Comparison of ENCODE assay signal across 13 mouse cellular contexts in genomic region chr8:11298531-11299316, GRCm38 (mm10). TPM values are rescaled to one million over a fixed set of nuclear protein-coding genes. Genes with fewer than 3 reads are reported as not detected.
A peak's percentile ranks its signal among the peaks of the same experiment; 100 is the strongest.
DNase-seq lines count a peak whose midpoint lies in the region; ATAC-seq lines count a peak whose summit lies in the region.
"Had no signal": no experiment of that assay in that cellular context is flagged by ENCODE, and none has a peak within 500 bp of the region (broad histone marks: within the 10 kb centered on the region; RNA-seq: fewer than 3 reads in every experiment).

No protein-coding gene starts in this region.

- peaks cover 4% of the 10 kb centered on the region; the same call in 1 of the 2 replicates for H3K4me1 ChIP-seq in hindbrain, embryonic 12.5 days
- peaks cover 7% of the 10 kb centered on the region; the same call in 1 of the 2 replicates for H3K4me1 ChIP-seq in hindbrain, embryonic 13.5 days (replicated peaks)
- H3K4me1 ChIP-seq in limb, embryonic 10.5 days: peaks cover 59% of the 10 kb centered on the region

- H3K4me2 ChIP-seq in hindbrain, embryonic 12.5 days (replicated peaks): no peak overlapping the region
- H3K4me2 ChIP-seq in hindbrain, embryonic 13.5 days: no peak overlapping the region
- H3K4me2 ChIP-seq: liver, embryonic 13.5 days had no signal

- no peaks in the 10 kb centered on the region for H3K9me3 ChIP-seq in hindbrain, embryonic 12.5 days (replicated peaks)
- no peaks in the 10 kb centered on the region for H3K9me3 ChIP-seq in hindbrain, embryonic 13.5 days
- H3K9me3 ChIP-seq in limb, embryonic 10.5 days (replicated peaks): no peaks in the 10 kb centered on the region
- H3K9me3 ChIP-seq: liver, embryonic 13.5 days had no signal

- H3K36me3 ChIP-seq in hindbrain, embryonic 12.5 days: no peaks in the 10 kb centered on the region
- H3K36me3 ChIP-seq in hindbrain, embryonic 13.5 days: no peaks in the 10 kb centered on the region
- H3K36me3 ChIP-seq in limb, embryonic 10.5 days: peaks cover 6% of the 10 kb centered on the region; the same call in 1 of the 2 replicates
- H3K36me3 ChIP-seq: liver, embryonic 13.5 days had no signal

- no peak for ATAC-seq in hindbrain, embryonic 12.5 days (ENCODE audit: low FRiP score)
- ATAC-seq in hindbrain, embryonic 13.5 days (ENCODE audit: low FRiP score): no peak

- peak; percentile 34 for DNase-seq in ES-CJ7 (ENCODE audit: low read depth, low spot score)
- peak; percentile 38 for DNase-seq in embryo, embryonic 9.5 days (ENCODE audit: extremely low spot score)
- peak; percentile 54 for DNase-seq in limb, embryonic 10.5 days (ENCODE audit: low spot score)
- no peak for DNase-seq in spleen, postnatal 36 days (ENCODE audit: low spot score in 2 of 2)
- DNase-seq in ovary, adult 18-20 months (ENCODE audit: low spot score): no peak
- DNase-seq: cerebellum, adult 9-10 months; liver, embryonic 13.5 days; right cerebral cortex, postnatal 14 days; thymus, postnatal 25 days had no signal

- WGBS in hindbrain, embryonic 12.5 days: 67% methylated on average over 12 of the region's 12 CpGs
- WGBS in hindbrain, embryonic 13.5 days: 78% methylated on average over 12 of the region's 12 CpGs
- 31% methylated on average over 12 of the region's 12 CpGs for whole genome bisulfite sequencing in limb, embryonic 10.5 days

- H3K4me3 ChIP-seq in hindbrain, embryonic 12.5 days: no peak overlapping the region
- H3K4me3 ChIP-seq in hindbrain, embryonic 13.5 days: no peak overlapping the region
- H3K4me3 ChIP-seq in limb, embryonic 10.5 days: peak overlapping the region; percentile 18; the same call in 1 of the 2 replicates
- H3K4me3 ChIP-seq: layer of hippocampus, adult 2 months; liver, embryonic 13.5 days; myocyte had no signal

- no peaks in the 10 kb centered on the region; the same call in 1 of the 2 replicates for H3K27me3 ChIP-seq in hindbrain, embryonic 12.5 days
- H3K27me3 ChIP-seq in hindbrain, embryonic 13.5 days: peaks cover 9% of the 10 kb centered on the region; the same call in 1 of the 2 replicates
- H3K27me3 ChIP-seq in limb, embryonic 10.5 days (ENCODE audit: low read depth, poor library complexity, severe bottlenecking): no peaks in the 10 kb centered on the region
- H3K27me3 ChIP-seq: liver, embryonic 13.5 days had no signal

- H3K27ac ChIP-seq in hindbrain, embryonic 12.5 days: 0 out of 2 replicates have a peak overlapping the region, but pooled peaks have one; percentile 35
- H3K27ac ChIP-seq in hindbrain, embryonic 13.5 days: no peak overlapping the region
- H3K27ac ChIP-seq in limb, embryonic 10.5 days: peak overlapping the region; percentile 80
- H3K27ac ChIP-seq: layer of hippocampus, adult 2 months; liver, embryonic 13.5 days had no signal

- H3K9ac ChIP-seq in hindbrain, embryonic 12.5 days: no peak overlapping the region
- H3K9ac ChIP-seq in hindbrain, embryonic 13.5 days: no peak overlapping the region
- H3K9ac ChIP-seq: liver, embryonic 13.5 days had no signal

RNA-seq across cellular contexts. Expression of gene Col4a2, which starts 13.9 kb away (rescaled TPM):
- 74.6 and 82.2 TPM in 2 replicates for polyA plus RNA-seq in hindbrain, embryonic 12.5 days (2016; fragmentation: Nextera tagmentation; extraction: Ambion mirVana)
- 41.6 and 42.4 TPM in 2 replicates for polyA plus RNA-seq in hindbrain, embryonic 13.5 days (2015; fragmentation: Nextera tagmentation; extraction: Ambion mirVana)
- polyA plus RNA-seq in limb, embryonic 10.5 days (2016; fragmentation: Nextera tagmentation; extraction: Ambion mirVana): 53.0 and 53.6 TPM in 2 replicates

RNA-seq across cellular contexts. Expression of gene Col4a1, which starts 13.9 kb away (rescaled TPM):
- 157 TPM in 2 replicates for polyA plus RNA-seq in hindbrain, embryonic 12.5 days (2016; fragmentation: Nextera tagmentation; extraction: Ambion mirVana)
- polyA plus RNA-seq in hindbrain, embryonic 13.5 days (2015; fragmentation: Nextera tagmentation; extraction: Ambion mirVana): 93.3 and 94.0 TPM in 2 replicates
- polyA plus RNA-seq in limb, embryonic 10.5 days (2016; fragmentation: Nextera tagmentation; extraction: Ambion mirVana): 141 and 145 TPM in 2 replicates

Comparison
In these comparisons a context has a peak if more than half of its experiments do, and no peak if none do; other contexts are left out.
1. DNase-seq: peak in ES-CJ7 (single experiment), embryo, embryonic 9.5 days (single experiment) and limb, embryonic 10.5 days (single experiment); none in spleen, postnatal 36 days (0 of 2) and ovary, adult 18-20 months (single experiment).